Mouse (Mus musculus) olfactory bulb, adult 2 months (tissue): Measurements from ENCODE around the gene Plekhf1.

Source experiments
- CTCF ChIP-seq: fragments of 200-500 bp; IDR thresholded peaks from 2 replicates; pipeline ENCODE4 v1.5.1; 2012; ENCODE audit warnings: low read depth, mild to moderate bottlenecking, low read length, moderate library complexity; ENCODE audit not compliant: insufficient read depth
- POLR2A ChIP-seq: fragments of 200-500 bp; IDR thresholded peaks from 2 replicates; pipeline ENCODE4 v1.6.1; 2012; ENCODE audit warnings: mild to moderate bottlenecking, low read depth, low read length, moderate library complexity; ENCODE audit not compliant: insufficient read depth

- TF ChIP-seq POLR2A (no peak), CTCF (no peak)
Measured at GRCm38 (mm10) chr7:38174321-38175148, 53.3 kb downstream of the Plekhf1 start.
